Mouse (Mus musculus) testis, adult 2 months (tissue): ENCODE results near the gene Tbxas1. TPM values are rescaled to one million over a fixed set of nuclear protein-coding genes. Genes with fewer than 3 reads are reported as not detected.

Experiments
- H3K27ac ChIP-seq: fragments of 200-500 bp; 2 replicates; pipeline ENCODE4 v1.5.1; 2012; ENCODE audit warnings: low read depth, low read length; ENCODE audit not compliant: control insufficient read depth, insufficient read depth
- H3K27me3 ChIP-seq: fragments of 200-500 bp; 2 replicates; pipeline ENCODE4 v1.6.1; 2012; ENCODE audit warnings: mild to moderate bottlenecking, low read length, moderate library complexity; ENCODE audit not compliant: control insufficient read depth, insufficient read depth
- H3K36me3 ChIP-seq: fragments of 200-500 bp; 2 replicates; pipeline ENCODE4 v1.6.1; 2012; ENCODE audit warnings: mild to moderate bottlenecking, low read length; ENCODE audit not compliant: control insufficient read depth, insufficient read depth
- H3K4me1 ChIP-seq: fragments of 200-500 bp; 2 replicates; pipeline ENCODE4 v1.6.1; 2012; ENCODE audit warnings: low read length; ENCODE audit not compliant: control insufficient read depth, insufficient read depth
- H3K4me3 ChIP-seq: fragments of 200-500 bp; 2 replicates; pipeline ENCODE4 v1.5.1; 2012; ENCODE audit warnings: low read depth, mild to moderate bottlenecking, low read length, moderate library complexity, mixed read lengths; ENCODE audit not compliant: control insufficient read depth
- CTCF ChIP-seq: fragments of 200-500 bp; IDR thresholded peaks from 2 replicates; pipeline ENCODE4 v1.5.1; 2012; ENCODE audit warnings: low read depth, mild to moderate bottlenecking, inconsistent platforms, low read length, moderate library complexity; ENCODE audit not compliant: control insufficient read depth, insufficient read depth, insufficient replicate concordance
- POLR2A ChIP-seq: fragments of 200-500 bp; IDR thresholded peaks from 2 replicates; pipeline ENCODE4 v1.6.1; 2012; ENCODE audit warnings: low read depth, mild to moderate bottlenecking, inconsistent platforms, low read length, moderate library complexity; ENCODE audit not compliant: control insufficient read depth
- polyA plus RNA-seq: library from polyadenylated mRNA; depleted of rRNA; stranded (reverse); fragments of >200 nt; gene quantifications from 2 replicates; pipeline ENCODE4 v1.2.3, GENCODE M21; 2012

The Tbxas1 gene
- polyA plus RNA-seq, 1 experiment = 0.16 TPM

DNA sequence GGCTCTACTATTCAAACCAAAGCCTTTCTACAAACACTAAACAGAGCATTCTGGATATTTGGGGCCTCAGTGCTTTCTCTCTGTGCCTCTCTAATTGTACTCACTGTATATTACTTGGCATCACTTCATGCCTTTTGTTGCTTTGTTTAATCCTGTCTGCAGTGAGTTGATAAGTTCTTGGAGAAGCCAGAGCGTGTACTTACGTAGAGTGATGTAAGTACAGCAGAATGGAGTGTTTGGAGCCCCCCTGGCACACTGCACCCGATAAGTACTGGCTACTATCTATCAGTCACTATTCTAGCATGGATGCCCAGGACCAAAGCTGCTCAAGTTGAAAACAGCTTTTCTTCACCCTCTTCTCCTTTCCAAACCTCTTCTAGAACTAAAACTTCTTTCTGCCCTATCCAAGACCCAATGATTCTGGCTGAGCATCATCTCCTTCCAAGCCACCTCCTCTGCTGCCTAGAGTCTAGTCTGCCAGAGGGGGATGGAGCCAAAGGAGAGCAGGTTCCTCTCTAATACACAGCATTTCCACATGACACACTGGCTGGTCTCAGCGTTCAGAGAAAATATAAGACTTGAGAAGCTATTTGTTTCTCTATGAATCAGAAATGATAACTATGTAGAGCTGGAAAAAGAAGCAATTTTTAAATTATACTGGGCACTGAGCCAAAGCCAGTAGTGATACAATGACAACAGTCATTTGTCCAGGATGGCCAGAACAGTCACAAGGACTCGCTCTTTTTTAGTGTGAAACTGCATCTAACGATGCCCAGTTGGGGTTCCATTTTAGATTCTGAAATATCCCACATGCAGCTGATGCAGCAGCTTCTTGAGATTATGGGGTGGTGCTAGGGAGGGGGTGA, 28.6 kb upstream of the Tbxas1 start:
- TF ChIP-seq CTCF = no peak
- TF ChIP-seq POLR2A = no peak
- Histone ChIP-seq H3K27me3 (no peaks in the 10 kb centered on the region), H3K27ac (no peak overlapping the region), H3K4me3 (no peak overlapping the region), H3K36me3 (no peaks in the 10 kb centered on the region), H3K4me1 (no peaks in the 10 kb centered on the region)

- no peak for TF ChIP-seq POLR2A
- TF ChIP-seq CTCF = no peak
- H3K4me1 ChIP-seq = no peaks in the 10 kb centered on the region
Measured at GRCm38 (mm10) chr6:38847447-38847846, 27.8 kb upstream of the Tbxas1 start.

GRCm38 (mm10) chr6:38847958-38848910, 27.0 kb upstream of the Tbxas1 start:
- no peak overlapping the region for H3K27ac ChIP-seq

More at GRCm38 (mm10) chr6:38847447-38847846, 27.8 kb upstream of the Tbxas1 start:
- no peak overlapping the region for H3K4me3 ChIP-seq
- no peaks in the 10 kb centered on the region for H3K27me3 ChIP-seq
- H3K36me3 ChIP-seq = no peaks in the 10 kb centered on the region
- no peak overlapping the region for H3K27ac ChIP-seq

DNA sequence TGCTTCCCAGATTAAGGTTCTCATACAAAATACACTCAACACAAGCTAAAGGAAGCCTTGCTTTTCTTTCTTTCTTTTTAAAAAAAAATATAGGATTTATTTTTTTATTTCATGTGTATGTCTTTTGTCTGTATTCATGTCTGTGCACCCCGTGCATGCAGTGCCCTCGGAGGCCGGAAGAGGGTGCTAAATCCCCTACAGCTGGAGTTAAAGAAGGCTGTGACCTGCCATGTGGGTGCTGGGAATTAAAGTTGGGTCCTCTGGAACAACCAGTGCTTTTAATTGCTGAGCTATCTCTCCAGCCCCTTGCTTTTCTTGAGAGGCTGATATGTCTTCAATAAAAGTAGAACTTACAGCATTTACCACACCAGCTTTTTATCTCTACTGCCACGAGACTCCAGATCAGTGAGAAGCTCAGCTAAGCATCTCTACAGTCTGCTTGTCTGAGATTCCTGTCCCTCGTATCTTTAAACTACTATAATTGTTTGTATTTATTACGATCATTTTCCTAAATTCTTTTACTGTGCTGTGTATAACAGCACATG, 24.4 kb upstream of the Tbxas1 start:
- Histone ChIP-seq H3K27ac (no peak overlapping the region), H3K4me1 (no peaks in the 10 kb centered on the region), H3K36me3 (no peaks in the 10 kb centered on the region), H3K27me3 (no peaks in the 10 kb centered on the region), H3K4me3 (no peak overlapping the region)
- no peak for TF ChIP-seq CTCF
- no peak for TF ChIP-seq POLR2A

More at GRCm38 (mm10) chr6:38847958-38848910, 27.0 kb upstream of the Tbxas1 start:
- no peaks in the 10 kb centered on the region for H3K36me3 ChIP-seq
- no peaks in the 10 kb centered on the region for H3K27me3 ChIP-seq
- H3K4me1 ChIP-seq = no peaks in the 10 kb centered on the region
- no peak overlapping the region for H3K4me3 ChIP-seq
- TF ChIP-seq CTCF (no peak), POLR2A (no peak)

- TF ChIP-seq POLR2A = no peak
- H3K4me3 ChIP-seq = no peak overlapping the region
- H3K27ac ChIP-seq = no peak overlapping the region
- H3K36me3 ChIP-seq = no peaks in the 10 kb centered on the region
- no peaks in the 10 kb centered on the region for H3K27me3 ChIP-seq
- no peaks in the 10 kb centered on the region for H3K4me1 ChIP-seq
Measured at GRCm38 (mm10) chr6:38851740-38852139, 23.5 kb upstream of the Tbxas1 start.

- Histone ChIP-seq H3K27me3 (no peaks in the 10 kb centered on the region), H3K4me1 (no peaks in the 10 kb centered on the region), H3K27ac (no peak overlapping the region), H3K4me3 (no peak overlapping the region), H3K36me3 (no peaks in the 10 kb centered on the region)
- no peak for TF ChIP-seq POLR2A
- no peak for TF ChIP-seq CTCF
Measured at GRCm38 (mm10) chr6:38853561-38853992, 21.6 kb upstream of the Tbxas1 start.

DNA sequence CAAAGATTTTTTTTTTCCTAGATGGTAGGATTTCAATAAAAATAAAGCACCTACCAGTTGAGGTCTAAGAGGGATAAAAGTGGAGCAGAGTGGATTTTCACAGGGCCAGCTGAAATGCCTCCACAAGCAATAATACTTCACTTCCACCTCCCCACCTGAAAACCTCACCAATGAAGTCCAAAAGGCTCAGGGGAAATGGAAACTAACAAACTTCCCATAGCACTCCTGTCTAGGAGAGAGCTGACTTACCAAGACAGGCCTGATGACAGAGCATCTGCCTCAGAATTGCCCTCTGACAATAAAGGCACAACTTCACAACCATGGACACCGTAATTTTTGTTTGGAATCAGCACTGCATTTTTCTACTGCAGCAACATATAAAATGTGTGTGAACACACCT, 15.4 kb upstream of the Tbxas1 start:
- no peak overlapping the region for H3K4me3 ChIP-seq
- no peaks in the 10 kb centered on the region for H3K36me3 ChIP-seq
- TF ChIP-seq POLR2A = no peak
- no peak for TF ChIP-seq CTCF
- H3K27ac ChIP-seq = no peak overlapping the region
- H3K4me1 ChIP-seq = no peaks in the 10 kb centered on the region
- no peaks in the 10 kb centered on the region for H3K27me3 ChIP-seq
